Mouse (Mus musculus): ENCODE measurements at regions not wholly inside any gene's neighbourhood (a gene's known extent, or its start where the extent isn't known, plus 50 kb on each side); places are given as distances from the start of the nearest gene placed in this dataset.

DNA sequence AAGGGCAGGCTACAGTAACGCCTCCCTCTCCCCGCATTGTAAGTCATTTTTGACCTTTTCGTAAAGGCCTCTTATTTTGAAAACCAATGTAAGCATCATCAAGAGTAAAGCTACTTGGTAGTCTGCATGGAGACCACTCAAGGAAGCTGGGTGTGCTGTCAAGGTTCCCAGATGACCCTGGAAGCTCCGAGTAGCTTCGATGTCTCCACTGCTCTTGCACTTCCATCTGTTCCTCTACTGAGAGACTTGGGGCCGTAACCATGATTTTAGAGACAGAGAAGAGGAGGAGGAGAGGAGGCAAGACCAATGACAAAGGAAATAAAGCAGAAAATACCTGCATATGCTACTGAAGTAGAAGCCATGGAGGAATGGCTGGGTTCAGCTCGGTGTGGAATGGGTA lies 256.0 kb downstream of the Gm11361 start:
- DNase-seq, result no peak

DNA sequence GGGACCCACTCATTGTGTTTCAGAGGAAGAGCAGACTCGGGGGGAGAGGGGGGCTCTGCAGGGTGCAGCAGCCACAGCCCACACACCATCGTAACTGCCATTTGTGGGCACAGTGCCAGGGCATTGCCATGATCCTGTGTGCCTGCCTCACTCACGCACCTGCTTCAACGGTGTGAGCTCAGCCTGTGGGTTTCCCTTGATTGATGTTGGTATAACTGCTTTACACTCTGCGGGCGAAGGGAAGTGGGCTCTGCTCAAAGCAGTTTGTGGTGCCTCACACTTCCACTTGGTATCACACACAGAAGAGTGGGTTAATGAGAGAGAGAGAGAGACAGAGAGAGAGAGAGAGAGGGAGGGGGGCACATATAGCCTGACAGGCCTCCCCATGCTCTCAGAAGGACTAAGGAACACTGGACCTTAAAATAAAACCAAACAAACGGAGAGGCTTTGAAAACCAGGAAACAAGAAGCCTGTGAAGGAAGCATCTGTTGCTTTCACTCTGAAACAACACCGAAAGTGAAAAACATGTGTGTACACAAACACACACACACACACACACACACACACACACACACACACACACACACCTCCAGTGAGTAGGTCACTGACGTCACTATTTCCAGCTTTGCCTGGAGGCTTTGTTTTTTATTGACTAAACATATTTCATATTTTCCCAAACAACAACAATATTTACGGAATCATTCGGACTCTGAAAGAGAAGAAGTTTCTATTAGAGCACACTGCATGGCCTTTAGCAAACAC lies 255.4 kb downstream of the Gm11361 start:
- no peak for DNase-seq

DNA sequence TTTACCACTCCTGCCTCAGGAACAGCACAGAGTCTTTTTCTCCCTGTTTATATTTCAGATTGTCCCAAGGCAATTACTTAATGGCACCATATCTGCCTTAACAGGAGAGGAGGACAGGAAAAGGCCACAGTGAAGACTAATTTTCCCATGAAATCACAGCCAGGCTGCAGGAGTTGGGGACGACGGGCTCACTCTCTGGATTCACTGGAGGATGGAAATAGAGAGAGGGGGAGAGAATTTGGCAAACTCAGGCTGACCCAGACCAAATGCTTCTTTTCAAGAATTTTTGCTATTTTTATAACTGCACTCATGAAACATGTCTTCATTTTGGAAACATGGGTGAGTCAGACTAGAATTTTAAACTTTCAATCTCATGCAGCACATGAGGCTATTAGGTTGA lies 250.9 kb downstream of the Gm11361 start:
- no peak for DNase-seq

DNA sequence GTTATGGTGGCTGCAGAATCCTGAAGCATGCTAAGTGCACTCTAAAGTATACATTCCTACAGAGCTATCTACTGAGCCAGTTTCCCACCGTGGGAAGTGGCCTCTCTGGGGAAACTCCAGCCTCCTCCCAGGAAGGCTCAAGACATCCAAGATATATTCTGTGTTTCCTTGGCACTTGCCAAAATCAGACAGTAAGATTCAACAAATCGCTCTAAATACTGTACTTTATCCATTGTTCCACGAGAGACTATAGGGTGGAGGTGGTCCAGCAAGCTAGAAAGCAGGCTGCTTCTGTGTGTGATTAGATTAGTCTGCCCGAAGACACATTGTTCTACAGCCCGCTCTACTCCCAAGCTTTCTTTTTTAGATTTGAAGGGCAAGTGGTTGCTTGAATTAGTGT lies 250.5 kb downstream of the Gm11361 start:
- no peak for DNase-seq

DNA sequence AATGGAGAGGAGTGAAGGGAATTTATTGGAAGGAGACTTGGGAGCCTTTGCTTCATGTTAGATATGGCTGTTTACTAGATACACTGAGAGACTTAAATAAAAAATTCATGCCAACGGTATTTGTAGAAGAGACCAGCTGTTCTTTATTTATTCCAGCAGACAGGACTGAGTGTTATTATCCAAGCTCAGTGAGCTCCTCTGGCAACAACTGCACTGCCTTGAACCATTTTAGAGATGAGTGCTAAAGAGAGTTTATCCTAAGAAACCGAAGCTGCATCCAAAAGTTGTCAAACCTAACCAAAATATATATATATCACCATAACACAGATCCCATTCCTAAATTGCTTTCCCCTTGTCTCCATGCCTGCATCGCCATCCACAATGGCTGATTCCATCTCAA lies 247.0 kb downstream of the Gm11361 start:
- DNase-seq, result no peak

DNA sequence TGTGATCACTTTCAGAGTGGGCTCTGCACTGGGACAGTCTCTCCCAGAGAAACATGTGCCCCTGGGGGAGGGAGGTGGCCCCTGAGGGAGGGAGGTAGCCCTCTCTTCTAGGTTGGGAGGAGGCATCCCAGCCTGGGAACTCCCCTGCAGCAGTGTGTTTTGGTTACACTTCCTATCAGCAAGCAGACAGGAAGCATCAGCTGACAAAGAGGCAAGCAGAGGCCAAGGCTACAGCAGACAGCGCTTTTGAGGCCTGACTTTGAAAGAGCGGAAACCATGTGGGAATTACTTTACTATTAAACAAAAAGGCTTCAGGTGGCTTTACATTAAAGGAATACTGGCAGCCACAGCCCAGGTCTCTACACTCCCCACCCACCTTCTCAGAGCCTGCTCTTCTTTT lies 244.8 kb downstream of the Gm11361 start:
- no peak for DNase-seq

DNA sequence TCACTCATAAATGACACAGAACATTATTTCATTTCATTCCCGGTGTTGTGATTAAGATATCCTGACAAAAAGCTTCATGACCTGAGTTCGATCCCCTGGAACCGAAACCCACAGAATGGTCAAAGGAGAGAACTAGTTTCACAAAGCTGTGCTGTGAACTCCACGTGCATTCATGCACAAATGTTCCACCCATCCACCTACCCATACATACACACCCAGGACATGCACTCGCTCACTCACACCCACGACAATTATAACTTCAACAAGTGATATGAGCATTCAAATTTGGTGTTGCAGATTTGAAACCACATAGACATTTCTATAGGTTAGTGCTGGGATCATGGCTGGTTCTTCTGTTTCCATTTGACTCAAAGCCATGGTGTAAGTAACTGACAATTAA lies 243.4 kb downstream of the Gm11361 start:
- no peak for DNase-seq

DNA sequence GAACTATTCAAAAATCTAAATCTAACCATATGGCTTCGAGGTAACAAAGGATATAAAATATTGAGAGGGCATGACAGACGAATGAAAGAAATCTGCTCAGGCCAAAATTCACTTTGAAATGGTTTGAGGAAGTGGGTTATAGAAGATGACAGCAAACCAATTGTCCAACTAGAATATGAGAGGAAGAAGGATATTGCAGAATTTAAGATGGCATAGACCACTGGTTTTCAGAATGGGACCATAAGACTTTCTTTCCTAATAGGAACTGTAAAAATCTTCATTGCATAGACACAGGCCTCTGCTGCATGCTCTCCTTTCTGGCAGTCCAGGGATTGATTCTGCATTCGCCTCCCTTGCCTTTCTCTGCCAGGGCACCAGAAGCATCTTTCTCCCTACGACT lies 240.2 kb downstream of the Gm11361 start:
- DNase-seq, result no peak

DNA sequence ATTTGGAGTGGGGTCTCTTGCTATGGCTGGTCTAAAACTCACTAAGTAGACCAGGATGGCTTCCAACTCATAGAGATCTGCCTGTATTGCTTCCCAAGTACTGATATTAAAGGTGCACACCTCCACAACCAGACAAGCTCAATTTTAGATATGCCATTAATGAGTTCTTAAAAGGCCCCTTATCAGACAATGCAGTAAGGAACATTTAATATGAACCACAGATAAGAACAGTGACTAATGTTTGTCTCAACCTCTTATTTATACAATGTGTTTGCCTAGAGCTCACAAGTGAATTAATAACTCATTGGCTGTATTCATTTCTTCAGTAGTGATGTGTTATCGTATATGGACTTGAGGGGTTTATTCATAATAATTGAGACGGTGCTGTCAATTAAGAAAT lies 234.7 kb downstream of the Gm11361 start:
- DNase-seq, result no peak

DNA sequence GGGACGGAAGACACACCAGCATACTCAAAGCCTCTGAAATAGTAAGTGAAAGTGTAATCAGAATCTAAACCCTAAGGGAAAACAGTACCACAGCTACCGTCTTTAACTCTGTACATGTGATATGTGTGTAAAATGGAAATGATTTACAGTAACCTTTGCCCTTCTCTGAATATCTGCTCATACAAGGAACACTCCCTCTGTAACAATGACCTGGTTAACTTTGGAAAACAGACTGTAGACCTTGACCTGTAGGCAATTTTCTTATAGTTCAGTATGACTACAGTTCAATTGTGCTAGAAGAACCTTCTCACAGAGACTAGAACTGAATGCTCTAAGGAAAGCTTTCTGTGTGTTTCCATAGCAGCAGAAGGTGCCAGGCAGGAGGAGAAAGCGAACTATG lies 226.4 kb downstream of the Gm11361 start:
- no peak for DNase-seq

DNA sequence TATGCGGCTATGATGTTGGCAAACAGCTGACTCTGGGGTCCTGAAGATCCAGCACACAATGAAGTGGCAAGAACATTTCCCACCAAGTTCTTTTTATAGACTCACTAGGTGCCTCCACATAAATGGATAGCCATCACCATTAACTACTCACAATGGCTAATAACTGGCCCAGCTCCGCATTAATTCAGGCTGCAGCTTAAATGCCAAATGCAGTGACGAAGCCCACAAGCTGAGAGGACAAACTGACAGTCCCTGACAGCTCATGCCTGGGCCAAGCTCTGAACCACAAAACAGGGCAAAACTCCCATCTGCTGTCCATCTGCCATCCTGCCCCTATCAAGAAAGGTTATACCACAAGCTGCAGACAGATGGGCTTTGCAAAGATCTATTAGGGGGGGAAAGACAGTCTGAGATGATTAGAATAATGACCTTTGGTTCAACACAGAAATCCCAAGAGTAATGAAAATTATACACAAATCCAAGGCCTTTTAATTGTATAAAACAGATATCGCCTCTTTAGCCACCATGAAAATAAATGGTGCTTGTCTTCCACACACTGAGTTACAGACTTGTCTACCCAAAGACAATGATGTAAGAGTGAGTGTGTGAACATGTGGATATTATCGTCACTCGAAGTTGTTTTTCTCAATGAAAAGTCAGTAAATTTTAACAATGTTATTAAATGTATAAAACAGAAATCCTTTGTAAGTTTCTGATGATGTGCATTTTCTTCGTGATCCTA lies 224.1 kb downstream of the Gm11361 start:
- no peak for DNase-seq

DNA sequence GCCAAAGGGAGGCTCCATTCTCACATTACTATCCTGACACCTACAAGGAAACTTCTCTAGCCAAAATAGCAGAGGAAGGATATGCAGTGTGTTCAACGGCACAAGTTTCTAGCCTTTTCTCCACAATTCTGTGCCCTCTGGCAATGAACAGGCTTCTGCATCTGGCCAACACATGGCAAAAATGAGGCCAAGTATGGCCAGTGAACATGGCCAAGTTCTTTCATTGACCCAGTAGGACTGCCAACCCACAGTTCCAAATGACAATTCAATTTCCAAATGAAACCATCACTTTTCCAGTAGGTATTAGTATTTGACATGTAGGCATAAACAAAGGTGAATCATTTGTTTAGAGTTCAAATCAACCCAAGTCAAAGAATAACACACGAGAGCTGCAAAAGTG lies 208.8 kb downstream of the Gm11361 start:
- no peak for DNase-seq

DNA sequence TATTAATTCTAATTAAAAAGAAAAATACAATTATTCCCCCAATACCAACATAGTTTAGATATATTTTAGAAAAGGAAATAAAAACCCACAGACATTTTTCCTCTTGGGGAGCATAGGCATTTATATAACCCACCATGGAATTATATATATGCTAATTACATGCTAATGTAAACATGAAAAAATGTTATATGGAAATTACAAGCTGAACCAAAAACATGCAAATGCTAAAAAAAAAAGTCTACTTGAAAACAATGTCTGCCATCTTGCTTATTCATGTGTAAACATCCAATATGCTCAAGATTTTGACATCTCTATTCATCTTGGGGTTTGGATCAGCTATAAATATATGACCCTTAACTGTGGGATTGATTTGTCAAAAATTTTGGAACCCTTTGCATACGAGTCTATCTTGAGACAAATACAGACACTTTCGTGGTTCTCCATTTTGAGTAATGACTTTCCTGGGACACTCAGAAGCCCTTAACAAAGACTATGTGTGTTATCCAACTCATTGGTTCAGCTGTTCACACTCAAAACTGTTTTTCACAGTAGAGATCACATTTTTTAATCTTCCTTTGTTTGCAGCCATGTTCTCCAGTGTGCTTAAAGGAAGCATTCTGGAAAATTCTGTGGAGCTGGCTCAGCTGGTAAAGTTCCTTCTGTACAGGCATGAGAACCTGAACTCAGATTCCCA lies 208.0 kb downstream of the Gm11361 start:
- no peak for DNase-seq

DNA sequence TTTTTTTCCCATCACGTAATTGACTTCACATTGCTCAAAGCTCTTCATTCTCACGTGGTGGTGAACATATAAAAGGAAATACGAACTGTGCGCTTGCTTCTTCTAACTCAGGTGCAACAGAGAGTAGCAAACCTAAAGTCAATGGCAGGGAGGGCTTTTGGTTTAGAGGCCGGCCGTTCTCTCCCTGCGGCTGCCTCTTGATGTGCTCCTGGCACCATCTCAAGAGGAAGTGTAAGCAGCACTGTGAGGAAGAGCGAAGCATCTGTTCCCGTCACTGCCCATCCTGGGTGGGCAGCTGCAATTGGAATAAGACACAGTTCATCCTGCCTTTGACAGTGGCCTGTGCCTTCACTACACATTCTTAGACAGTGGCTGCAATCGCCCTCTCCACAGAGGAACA lies 204.0 kb downstream of the Gm11361 start:
- no peak for DNase-seq

DNA sequence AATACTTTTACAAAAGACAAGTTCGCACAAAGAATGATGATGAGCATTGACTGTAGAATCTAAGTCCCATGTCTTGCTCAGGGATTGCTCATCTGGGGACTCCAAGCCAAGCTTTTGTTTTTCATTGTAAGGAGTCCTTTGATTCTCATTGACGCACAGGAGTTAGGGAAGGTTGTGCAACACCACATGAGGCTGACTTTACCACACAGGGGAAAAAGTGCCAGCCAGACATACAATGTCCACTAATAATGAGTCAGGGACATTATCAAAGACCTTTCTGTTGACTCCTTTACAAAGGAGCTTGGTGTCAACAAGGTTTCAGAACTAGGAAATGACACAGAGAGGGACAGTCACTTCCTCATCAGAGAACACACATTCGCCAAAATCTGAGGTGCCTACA lies 200.1 kb downstream of the Gm11361 start:
- DNase-seq, result no peak

DNA sequence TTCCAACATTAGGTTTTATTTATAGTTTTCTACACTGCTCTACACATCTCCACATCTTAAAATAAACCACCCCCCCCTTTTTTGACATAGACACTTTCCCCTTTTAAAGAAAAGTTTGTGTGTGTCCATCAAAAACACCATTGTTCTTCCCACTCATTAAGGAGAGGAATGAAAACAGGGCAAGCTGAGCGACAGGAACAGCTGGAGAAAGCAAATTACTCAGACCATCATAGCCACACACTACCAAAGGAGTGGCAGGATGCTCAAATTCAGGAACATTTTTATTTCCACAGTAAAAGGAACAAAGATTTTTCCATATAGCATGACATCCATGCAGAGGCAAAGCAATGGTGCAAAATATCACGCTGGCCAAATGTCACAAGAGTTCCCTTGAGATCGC lies 198.6 kb downstream of the Gm11361 start:
- no peak for DNase-seq

DNA sequence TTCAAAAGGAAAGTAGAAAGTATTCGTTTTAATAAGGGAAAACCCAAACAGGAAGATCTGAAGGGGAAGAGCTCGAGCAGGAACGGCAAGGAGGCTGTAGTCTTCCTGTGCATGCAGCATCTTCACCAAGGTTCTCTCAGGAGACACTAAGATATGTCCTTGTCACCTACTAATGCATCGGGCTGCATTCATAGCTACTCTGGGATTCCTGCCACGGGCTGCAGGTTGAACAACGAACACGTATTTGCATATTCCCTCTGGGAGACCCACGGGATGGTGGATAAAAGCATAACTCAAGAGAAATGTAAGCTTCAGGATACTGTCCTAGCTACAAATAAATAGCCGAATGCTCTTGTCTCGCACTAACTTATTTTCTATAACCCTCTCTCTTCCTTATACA lies 197.7 kb downstream of the Gm11361 start:
- no peak for DNase-seq

DNA sequence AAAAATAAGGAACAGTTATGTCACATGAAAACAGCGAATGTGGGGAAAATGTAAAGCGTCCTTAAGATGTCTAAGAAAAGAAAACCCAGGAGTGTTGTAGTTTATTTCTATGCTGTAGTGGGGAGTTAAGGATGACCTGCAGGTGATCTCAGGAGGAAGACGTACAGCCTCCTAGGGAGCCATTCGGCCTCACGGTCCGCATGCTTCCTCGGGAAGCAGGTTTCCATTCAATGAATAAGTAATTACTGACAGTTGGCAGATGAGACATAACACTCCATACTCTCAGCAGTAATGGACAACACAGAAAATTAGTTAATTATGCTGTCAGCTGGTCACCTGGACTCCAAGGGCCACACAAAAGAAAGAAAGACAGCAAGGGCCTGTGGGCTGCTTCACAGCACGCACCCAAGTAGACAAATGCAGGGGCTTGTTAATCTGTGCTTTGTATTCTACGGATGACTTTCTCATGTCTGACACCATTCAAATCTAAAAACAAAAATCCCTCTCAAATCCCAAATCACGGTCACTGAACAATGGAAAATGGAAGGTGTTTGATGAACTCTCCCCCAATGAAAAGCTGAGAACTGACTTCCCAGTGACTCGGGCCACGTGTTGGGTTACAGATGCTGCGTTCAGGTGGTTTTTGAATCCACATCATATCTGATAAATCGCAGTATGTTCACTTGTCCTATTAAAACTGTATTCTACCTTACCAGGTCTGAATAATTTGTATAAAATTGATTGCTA lies 193.5 kb downstream of the Gm11361 start:
- DNase-seq, result no peak

DNA sequence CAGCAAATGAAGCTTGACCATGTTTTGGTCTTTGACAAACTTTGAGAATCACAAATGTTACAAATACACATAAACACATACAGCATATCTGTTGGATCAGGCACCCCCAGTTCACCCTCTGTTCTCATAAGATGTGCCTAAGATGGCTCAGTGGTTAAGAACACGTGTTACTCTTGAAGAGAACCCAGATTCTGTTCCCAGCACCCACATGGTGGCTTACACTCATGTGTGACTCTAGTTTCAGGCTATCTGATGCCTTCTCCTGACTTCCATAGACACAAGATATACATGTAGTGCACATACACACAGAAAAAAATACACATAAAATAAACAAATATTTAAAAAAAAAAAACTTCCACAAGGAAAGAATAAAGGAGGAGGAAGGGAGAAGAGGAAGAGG lies 191.7 kb downstream of the Gm11361 start:
- DNase-seq, result no peak

DNA sequence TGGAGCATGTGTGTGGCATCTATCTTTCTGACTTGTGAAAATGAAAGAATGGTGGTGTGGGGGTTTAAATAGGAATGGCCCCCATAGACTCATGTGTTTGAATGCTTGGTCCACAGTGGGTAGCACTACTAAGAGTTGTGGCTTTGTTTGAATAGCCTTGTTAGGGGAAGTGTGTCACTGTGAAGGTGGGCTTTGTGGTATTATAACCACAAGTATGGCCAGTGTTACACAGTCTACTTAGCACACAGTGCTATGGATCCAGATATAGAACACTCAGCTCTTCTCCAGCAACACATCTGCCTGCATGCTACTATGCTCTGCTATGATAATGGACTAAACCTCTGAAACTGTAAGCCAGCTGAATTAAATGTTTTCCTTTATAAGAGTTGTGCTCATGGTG lies 184.9 kb downstream of the Gm11361 start:
- DNase-seq, result no peak

DNA sequence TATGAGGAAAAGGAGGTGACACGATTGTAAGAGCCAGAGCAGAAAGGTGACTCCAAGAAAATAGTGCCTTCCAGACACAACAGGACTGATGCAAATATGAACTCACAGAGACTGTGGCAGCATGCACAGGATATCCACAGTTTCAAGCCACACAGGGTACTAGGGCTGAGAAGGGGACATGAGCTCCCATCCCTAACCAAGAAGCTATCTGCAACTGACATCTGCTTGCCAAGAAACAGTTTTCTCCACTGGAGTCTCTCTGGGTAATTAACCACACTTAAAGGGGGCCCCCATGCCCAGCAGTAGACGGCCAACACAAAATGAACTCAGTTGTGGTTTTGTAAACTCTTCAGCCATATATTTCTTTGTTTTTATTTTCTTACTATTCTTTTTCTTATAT lies 176.1 kb downstream of the Gm11361 start:
- DNase-seq, result no peak

DNA sequence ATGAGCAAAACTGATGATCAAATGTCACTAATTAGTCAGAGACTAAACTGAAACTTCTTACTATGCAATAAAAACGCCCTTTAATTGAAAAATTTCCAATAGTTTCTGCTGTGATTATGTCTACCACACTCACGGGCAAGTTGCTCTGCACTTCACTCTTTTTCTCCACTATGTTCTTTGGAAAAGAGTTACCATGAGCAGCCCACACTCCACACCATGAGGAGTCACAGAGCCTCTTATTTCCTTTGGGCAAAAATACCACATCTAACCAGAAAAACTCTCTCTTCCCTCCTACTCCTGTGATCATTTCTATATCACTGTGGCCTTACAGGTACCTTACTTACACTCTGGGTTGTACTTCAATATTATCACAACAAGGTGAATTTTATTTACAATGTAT lies 174.7 kb downstream of the Gm11361 start:
- DNase-seq, result no peak

DNA sequence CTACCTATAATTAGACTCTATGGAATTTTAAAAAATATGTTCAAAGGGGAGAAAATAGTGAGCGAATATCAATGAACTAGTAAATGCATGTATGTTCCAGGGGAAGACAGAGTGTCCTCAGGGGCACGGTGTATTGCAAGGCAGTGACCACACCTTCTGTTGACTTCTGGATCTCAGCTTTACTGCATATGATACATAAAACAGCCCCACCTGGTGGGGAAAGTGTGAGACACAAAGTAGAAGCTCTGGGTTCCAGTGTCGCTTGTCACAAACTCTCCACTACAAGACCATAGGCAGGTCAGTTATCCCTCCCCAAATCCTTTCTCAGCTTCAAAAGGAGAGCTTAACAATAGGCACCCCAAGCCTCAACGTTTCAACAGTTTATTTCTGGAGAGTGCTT lies 168.8 kb downstream of the Gm11361 start:
- no peak for DNase-seq

Measured in right cerebral cortex, adult 18-20 months (tissue).